Mouse (Mus musculus): ENCODE data around the gene Rin2. TPM values are rescaled to one million over a fixed set of nuclear protein-coding genes. Genes with fewer than 3 reads are reported as not detected.
"Not testable (repeated sequence)": the region's sequence is repeated elsewhere in the genome, so short reads cannot be mapped to it uniquely, and the experiment has no call there.

The Rin2 gene
- total RNA-seq, 2 experiments from 2014 or later: 39.7 to 53.6 TPM

DNA sequence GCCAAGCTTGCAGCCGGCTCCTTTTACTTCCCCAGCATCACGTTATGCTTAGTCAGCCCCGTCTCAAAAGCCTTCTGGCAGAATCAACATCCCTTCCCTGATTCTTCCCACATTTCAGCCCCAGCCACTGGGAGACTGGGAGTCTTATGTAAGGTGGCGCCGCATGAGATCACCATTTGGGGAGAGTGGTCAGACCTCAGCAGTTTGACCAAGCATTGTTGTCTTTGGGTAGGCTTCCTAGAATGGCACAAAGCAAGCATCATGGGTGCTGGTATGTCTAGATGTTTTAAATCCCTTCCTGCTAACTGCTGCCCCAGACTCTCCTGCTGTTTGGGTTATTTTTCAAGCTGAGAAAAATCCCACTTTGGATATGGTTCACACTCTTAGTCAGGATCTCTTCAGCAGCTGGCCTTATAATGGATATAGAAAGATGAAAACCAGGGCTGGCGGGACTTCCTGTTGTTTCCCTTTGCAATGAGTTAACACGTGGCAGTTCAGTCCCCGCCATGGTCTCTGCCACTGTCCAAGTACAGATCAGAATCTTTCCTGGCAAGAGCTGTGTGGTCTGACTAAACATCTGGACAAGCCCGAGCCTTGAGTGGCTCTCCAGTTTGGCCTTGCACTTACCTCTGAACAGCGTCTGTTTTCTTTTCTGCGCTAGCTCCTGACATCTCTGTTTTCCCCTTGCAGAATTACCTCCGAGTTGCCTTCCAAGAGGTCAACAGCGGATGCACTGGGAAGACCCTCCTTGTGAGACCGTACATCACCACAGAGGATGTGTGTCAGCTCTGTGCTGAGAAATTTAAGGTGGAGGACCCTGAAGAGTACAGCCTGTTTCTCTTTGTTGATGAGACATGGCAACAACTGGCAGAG lies 210.1 kb downstream of the Rin2 start:
- ATAC-seq (ENCODE audit: poor library complexity, severe bottlenecking): no peak

DNA sequence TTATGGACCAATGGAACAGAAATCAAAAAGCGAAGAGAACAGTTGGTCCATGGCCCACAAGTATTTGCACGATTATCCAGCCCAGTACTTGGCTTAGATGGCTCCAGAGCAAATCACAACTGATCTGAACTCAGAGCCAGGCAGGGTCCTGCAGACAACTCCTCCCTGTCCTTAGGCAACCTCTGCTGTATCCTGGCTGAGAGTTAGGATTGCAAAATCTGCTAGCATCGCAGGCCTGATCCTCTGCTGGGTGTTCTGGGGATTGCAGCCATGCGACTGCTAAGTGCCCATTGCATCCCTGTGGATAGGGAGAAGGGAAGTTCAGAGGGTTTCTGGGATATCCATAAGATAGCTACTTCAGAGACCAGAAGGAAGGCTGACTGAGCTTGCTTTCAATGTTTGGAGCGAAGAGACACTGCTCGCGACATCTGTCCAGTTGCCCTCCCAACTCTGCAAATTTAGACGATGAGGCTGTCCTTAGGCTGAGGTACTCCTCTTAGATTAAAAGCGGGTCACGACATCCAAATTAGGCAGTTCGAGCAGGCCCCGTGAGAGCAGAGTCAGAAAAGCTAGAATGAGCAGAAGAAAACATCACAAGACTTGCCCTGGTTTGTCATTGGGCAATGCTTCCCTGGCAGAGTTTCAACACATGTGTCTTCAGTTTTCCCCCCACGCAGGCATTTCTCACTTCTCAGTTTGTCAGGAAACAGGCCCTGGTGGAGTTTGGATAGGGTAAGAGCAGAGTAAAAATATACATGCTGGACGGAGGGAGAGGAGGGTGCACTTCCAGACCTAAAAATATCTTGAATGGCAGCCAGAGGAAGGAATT lies 213.1 kb downstream of the Rin2 start:
- peak; percentile 87 for ATAC-seq (ENCODE audit: poor library complexity, severe bottlenecking)

DNA sequence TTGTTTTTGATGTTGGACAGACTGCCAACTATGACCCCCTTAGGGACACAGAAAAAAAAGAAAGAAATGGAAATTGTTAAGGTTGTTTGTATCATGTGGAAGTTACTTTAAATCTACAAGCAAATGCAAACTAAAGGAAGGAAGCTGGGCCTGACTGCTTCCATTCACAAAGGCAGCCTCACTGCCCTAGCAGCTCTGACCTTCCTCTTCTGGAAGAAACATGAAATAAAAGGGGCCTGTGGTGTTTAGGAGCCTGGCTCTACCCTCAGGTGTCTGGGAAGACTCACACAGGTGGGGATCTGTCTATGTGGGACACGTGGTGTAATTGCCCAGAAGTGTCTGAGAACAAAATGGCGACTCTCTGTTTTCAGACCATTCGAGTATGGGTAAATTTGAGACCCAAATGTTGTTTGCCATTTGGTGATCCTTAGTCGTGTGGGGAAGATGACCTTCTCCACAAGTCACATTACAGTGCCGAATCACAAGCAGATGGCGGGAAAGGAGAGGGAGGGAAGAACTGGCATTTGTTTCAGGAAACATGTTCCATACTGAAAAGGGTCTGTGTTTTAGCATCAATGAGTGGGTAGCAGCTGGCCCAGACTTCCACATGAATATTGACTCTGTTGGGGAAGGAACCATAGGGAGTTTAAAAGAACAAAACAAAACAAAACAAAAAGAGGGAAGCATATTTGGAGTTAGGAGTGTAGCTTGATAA lies 213.9 kb downstream of the Rin2 start:
- ATAC-seq (ENCODE audit: poor library complexity, severe bottlenecking): peak; percentile 45

DNA sequence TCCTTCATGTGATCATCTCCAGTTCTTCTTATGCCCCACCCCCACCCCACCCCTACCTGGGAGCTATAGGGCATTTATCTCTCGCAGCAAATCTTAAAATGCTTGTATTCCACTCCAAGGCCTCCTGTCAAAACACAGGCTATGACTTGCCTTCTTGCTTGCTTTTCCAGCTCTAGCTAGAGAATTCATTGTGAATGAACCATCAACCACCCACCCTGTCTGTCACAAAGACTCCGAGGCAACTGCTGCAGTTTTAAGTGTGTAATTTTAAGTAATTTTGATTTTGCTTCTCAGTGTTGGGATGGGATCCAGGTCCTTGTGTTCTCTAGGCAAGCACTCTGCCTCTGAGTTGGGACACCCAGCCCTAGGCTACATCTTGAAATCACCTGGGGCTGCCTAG lies 215.6 kb downstream of the Rin2 start:
- no peak for ATAC-seq (ENCODE audit: poor library complexity, severe bottlenecking)

DNA sequence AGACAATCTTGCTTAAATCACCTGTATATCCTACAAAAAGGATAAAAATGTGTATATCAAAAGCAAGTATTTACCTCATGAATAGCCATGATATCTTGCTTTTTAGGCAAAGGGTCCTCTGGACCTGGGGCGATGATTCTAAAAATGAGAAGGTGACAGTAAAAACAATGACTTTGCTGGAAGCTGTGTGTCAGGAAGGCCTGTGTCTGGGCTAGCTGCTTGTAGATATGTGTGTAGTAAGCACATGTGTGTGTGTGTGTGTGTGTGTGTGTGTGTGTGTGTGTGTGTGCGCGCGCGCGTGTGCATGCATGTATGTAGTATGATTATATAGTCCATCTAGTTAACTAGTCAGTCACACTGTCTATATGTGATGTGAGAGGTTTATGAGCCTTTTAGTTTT lies 218.7 kb downstream of the Rin2 start:
- no peak for ATAC-seq (ENCODE audit: poor library complexity, severe bottlenecking)

DNA sequence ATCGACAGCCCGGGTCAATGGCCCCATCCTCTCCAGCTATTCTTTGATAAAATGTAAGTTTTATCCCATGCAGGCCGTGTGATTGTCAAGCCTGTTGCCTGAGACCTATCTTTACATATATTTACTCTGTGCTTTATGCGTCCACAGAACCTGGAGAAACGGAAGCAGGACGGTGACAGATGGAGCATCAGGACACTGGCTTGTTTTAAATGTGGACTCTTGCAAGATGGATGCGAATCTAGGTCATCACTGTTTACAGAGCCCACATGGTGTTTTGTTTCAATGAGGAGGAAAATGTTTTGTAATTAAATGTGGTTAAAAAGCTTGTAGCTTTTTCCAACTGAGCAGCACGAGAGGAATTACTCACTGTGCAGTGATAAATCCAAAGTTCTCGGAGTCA lies 223.1 kb downstream of the Rin2 start:
- no peak for ATAC-seq (ENCODE audit: poor library complexity, severe bottlenecking)

DNA sequence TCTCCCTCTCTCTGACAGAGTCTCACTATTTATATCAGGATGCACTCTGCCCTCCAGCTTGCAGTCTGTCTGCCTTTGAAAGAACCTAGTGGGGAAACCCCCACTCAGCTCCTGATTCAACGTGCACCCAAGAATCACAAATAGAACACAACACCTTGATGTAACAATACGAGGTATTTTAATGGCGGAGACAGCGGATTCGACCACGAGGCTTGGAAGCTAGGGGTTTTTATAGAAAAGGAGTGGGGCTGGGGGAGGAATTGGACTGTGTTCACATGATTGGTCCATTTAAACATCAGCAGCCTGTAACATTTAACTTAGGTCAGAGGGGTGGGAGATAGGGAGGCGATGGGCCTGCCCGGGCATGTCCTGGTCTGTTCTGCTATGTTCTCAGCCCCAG lies 225.3 kb downstream of the Rin2 start:
- ATAC-seq (ENCODE audit: poor library complexity, severe bottlenecking): not testable (repeated sequence)

DNA sequence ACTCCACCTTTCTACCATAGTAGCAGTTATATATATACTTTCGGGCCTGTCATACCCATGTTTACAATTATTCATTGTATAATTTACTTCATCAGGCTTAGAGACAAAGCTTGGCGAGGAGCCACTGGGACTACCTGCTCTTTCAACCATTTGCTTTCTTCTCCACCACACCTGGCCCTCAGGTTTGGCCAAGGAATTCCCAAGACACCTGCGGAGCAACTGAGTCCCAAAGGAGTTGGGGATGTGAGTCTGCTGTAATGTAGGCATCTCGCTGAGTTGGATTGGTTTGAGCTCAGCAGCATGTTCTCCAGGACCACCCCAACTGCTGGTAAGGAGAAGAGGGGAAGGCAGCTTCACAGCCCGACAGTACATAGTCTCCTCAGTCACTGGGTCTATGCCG lies 226.8 kb downstream of the Rin2 start, which contains the start of gene Naa20:
Gene Naa20, plus strand, starts transcription at position 239 of the 400 bp plus-strand sequence.
- no peak for ATAC-seq (ENCODE audit: poor library complexity, severe bottlenecking)

DNA sequence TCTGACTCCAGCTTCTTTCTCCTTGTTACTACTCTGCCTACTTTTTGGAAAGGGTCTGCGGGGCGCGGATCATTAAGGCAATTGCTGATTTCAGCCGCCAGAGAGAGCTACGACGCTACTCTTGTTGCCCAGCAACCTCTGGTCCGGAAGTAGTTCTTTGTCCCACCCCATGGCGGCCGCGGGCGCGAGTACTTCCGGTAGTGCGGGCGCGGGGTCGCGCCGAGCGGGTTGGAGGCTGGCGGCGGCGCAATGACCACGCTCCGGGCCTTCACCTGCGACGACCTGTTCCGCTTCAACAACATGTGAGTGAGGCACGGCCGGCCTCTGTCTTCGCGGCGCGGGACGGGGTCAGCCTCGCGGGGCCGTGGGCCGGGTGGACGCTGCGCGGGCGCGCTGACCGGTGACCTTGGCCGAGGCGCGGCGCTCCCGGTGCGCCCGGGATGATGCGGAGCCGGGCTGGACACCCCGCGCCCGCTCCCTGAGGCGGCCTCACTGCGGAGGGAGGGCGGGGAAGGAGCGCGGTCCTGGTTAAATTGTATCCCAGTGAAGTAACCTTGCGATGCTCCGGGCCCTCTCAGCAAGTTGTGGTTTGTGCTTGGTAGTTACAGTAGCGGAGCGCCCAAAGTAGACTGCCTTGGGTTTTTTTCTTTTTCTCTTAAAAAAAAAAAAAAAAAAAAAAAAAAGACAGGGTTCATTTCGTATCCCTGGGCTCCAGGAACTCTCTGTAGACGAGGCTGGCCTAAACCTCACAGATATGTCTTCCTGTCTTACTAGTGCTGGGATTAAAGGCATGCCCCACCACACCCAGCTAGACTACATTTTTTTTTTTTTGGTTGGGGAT lies 228.3 kb downstream of the Rin2 start:
- ATAC-seq (ENCODE audit: poor library complexity, severe bottlenecking): peak; percentile 99

DNA sequence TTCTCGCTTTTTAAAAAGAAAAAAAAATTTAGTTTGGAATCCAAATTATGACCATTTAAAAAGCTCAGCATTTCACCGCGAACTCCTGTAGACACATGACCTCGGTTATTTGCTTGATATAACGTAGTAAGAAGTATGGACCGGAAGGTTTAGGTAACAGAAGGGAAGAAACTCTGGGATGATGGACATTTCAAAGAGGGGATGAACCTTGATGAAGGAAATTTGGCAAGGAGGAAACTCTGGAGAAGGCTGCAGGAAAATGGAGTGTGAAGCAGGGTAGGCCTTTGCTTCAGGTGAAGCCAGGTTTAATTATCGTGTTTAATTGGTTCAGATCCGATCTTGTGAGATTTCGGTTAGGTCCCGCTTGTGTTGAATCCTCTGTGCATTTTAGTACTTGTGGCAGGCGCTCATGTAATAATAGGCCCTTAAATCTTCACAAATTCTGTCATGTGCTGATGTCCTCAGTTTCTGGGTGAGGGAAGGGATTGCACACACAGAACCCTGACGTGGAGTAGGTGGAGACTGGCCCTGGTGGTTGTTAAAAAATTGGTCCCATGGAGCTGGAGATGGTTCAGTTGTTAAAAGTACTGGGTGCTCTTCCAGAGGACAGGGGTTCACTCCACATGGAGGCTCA lies 229.1 kb downstream of the Rin2 start:
- ATAC-seq (ENCODE audit: poor library complexity, severe bottlenecking): no peak

DNA sequence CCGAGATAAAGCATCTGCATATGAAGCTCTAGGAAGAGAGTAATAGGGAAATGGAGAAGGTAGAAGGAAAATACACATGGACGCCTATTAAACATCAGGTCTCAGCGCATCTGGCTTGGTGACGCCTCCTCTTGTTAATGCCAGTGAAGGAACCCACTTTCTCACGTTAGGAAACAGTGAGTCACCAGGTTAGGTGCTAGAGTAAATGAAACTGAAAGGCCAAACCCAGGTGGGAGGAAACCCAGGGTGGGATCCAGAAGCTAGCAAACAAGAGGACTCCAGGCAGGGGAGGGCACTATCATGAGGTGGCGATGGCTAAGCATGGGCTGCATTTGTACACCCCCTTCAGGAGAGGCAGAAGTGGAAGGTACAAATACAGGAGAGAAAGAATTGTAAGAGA lies 230.1 kb downstream of the Rin2 start:
- ATAC-seq (ENCODE audit: poor library complexity, severe bottlenecking): no peak

DNA sequence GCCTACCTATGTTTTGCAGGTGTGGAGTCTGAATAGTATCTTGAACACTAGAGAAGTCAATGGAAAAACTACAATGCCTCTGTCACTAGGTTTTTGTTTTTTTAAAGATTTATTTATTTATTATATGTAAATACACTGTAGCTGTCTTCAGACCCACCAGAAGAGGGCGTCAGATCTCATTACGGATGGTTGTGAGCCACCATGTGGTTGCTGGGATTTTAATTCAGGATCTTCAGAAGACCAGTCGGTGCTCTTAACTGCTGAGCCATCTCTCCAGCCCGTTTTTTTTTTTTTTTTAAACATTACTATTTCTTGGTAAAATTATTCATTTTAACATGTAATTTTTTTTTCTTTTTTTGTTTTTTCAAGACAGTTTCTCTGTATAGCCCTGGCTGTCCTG lies 230.9 kb downstream of the Rin2 start:
- not testable (repeated sequence) for ATAC-seq (ENCODE audit: poor library complexity, severe bottlenecking)

DNA sequence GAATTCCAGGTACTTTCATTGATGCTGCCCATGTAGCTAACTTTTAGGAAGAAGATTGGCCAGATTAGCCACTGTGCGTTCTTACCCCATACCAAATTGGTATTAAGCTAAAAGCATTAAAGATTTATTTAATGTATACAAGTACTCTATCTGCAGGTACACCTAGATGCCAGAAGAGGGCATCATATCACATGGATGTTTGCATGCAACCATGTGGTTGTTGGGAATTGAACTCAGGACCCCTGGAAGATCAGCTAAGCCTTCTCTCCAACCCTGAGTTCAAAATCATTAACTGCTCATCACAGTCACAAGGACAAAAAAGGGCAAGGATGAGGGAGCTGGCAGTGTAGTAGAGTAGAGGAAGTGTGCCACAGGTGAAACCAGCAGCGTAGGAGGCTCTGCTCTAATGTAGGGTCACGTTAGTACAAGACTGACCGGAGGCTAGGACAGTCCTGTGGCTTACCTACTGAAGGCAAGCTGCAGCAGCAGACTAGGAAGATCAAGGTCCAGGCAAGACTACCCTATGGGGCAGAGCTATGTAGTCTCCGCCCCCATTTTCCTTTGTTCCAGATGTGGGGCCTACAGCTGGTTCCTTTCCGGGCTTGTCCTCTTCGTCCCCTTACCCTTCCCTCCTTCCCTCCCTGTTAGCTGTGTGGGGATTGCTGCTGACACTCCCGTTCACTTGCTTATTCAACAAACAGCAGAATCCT lies 246.1 kb downstream of the Rin2 start:
- ATAC-seq (ENCODE audit: poor library complexity, severe bottlenecking): no peak

DNA sequence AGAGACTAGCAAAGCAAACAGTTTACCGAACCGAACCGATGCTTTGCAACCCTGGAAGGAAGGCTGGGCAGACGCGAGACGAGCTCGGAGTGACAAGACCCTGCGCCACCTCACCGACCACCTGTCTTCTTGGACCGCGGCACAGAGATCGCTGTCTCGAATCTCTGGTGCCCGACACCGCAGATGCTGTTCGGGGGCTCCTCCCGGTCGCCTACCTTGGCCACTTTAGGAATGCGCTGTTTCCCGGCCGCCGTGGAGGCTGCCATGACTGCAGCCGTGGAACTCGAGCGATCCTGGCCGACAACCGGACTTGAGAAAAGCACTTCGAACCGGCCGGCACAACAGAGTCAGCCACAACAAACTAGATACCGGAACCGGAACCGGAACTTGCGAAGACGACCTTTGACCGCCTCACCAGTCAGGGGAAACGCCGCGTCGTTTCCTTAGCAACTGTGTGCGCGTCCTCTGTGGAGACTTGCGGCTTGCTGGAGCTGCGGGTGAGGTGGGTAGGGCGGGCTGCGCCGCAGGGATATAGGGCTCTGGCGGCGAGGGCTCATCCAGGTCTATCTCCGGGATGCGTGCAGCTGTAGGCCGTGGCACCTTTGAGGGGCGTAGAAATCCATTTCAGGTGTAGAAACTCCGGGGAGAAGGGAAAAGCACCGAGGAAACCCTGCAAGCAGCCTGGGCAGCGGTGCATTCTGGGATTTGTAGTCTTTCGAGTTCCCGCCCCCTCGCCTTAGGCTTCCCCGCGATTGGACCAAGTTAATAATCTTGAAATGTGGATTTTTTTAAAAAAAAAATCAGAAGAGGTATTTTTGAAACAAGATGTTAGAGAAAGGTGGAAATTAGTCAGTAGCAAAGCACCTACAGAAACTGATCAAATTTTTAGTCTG lies 259.6 kb downstream of the Rin2 start, which contains the start of the genes Cfap61 and Crnkl1:
Gene Cfap61, plus strand, starts transcription at position 446 of the 893 bp plus-strand sequence.
Gene Crnkl1, minus strand, starts transcription at position 676 of the 893 bp plus-strand sequence.
- ATAC-seq (ENCODE audit: poor library complexity, severe bottlenecking): peak; percentile 99

DNA sequence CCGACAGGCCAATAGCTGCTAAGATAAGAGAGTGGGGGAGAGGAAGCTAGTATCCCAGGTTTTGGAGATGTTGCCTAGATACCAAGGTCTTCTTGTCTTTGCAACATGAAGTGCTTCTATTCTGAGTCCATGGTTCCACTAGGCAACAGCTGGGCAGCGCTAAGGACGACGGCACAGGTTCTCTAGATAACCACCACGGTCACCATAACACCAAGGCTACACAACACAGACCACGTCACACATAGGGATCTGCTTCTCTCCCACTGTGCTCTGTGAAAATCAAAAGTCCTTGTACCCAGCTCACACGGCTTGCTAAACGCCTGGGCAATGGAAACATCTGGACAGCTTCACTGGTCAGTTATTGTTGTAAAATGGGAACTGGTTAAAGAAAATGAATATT lies 262.0 kb downstream of the Rin2 start:
- ATAC-seq (ENCODE audit: poor library complexity, severe bottlenecking): no peak
